Mouse (Mus musculus): ENCODE data around the gene Ptrh1.
A peak's percentile ranks its signal among the peaks of the same experiment; 100 is the strongest.

The Ptrh1 gene

GRCm38 (mm10) chr2:32798251-32798962 lies 22.8 kb downstream of the Ptrh1 start:
- DNase-seq (ENCODE audit: low spot score) = no peak

- DNase-seq (ENCODE audit: low spot score) = no peak
Measured at GRCm38 (mm10) chr2:32808816-32809566, 33.4 kb downstream of the Ptrh1 start.

GRCm38 (mm10) chr2:32811959-32812358 lies 36.4 kb downstream of the Ptrh1 start:
- no peak for DNase-seq (ENCODE audit: low spot score)

GRCm38 (mm10) chr2:32816497-32816896 lies 40.9 kb downstream of the Ptrh1 start:
- DNase-seq (ENCODE audit: low spot score) = no peak

GRCm38 (mm10) chr2:32816946-32817581 lies 41.5 kb downstream of the Ptrh1 start:
- no peak for DNase-seq (ENCODE audit: low spot score)

- DNase-seq (ENCODE audit: low spot score) = no peak
Measured at GRCm38 (mm10) chr2:32817589-32817988, 42.0 kb downstream of the Ptrh1 start.

- no peak for DNase-seq (ENCODE audit: low spot score)
Measured at GRCm38 (mm10) chr2:32818208-32818607, 42.6 kb downstream of the Ptrh1 start.

- peak; percentile 29 for DNase-seq (ENCODE audit: low spot score)
Measured at GRCm38 (mm10) chr2:32821041-32821802, 45.6 kb downstream of the Ptrh1 start.

- DNase-seq (ENCODE audit: low spot score) = no peak
Measured at GRCm38 (mm10) chr2:32822643-32823042, 47.1 kb downstream of the Ptrh1 start.

GRCm38 (mm10) chr2:32823153-32823552 lies 47.6 kb downstream of the Ptrh1 start:
- DNase-seq (ENCODE audit: low spot score) = no peak

GRCm38 (mm10) chr2:32823579-32824154 lies 48.1 kb downstream of the Ptrh1 start:
- DNase-seq (ENCODE audit: low spot score) = no peak

GRCm38 (mm10) chr2:32824181-32824580 lies 48.6 kb downstream of the Ptrh1 start:
- DNase-seq (ENCODE audit: low spot score) = no peak

GRCm38 (mm10) chr2:32824778-32825177 lies 49.2 kb downstream of the Ptrh1 start:
- DNase-seq (ENCODE audit: low spot score) = no peak

GRCm38 (mm10) chr2:32825796-32826195 lies 50.2 kb downstream of the Ptrh1 start:
- no peak for DNase-seq (ENCODE audit: low spot score)

All from spleen, adult 12 weeks (tissue).